Mouse (Mus musculus) spleen, postnatal 10 days (tissue): ENCODE results near the gene Gm47995.

Experiments
- DNase-seq, 2 experiments: peaks; one replicate each; pipeline ENCODE4 v3.0.0; 2021 to 2022; ENCODE audit warnings: low spot score in 2 of 2

The Gm47995 gene

DNA sequence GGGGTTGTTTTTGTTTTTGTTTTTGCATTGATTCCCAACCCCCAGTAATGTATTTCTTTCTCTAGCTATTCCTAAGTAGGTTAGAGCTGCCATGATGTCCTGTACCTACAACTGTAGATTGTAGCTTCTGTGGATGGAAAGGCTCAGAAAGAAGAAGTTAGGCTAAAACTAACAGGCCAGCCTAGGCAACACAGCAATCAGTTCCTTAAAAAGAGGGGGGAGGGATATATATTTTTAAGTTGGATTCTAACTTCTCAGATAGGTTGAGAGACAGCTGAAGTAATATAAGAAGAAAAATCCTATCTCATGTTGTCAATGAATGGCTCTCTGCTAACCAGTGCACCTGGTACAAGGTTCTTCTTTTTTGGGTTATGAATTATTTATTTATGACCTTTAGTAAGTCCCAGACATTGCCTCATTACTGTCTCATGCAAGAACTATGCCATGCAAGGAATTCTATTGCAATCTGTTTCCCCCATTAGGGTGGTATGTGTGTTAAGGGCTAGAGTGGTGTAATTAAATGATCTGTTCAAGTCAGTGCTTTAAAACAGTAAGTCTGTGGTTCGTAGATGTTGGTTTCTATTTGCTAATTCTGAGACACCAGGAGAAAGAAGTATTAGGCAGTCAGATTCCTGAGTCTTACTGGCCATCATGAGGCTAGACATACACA, 30.2 kb downstream of the Gm47995 start:
- DNase-seq = no peak

GRCm38 (mm10) chr1:151232346-151232745, 34.1 kb downstream of the Gm47995 start:
- DNase-seq = no peak

DNA sequence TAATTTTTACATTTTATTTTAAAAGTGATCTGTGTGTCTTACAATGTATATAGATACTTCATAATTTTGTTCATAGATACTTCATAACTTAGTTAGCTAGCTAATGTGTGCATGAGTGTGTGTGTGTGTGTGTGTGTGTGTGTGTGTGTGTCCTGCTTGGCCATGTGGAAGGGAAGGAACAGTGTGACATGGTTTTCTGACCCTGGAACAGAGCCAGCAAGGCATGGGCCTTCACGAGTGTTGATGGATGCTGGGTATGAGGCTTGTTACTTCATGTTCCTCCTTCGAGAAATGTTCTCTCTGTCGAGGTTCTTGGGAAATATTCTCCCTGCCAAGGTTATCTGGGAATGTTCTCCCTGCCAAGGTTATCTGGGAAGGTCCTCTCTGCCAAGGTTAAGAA, 35.5 kb downstream of the Gm47995 start:
- DNase-seq = no peak

DNA sequence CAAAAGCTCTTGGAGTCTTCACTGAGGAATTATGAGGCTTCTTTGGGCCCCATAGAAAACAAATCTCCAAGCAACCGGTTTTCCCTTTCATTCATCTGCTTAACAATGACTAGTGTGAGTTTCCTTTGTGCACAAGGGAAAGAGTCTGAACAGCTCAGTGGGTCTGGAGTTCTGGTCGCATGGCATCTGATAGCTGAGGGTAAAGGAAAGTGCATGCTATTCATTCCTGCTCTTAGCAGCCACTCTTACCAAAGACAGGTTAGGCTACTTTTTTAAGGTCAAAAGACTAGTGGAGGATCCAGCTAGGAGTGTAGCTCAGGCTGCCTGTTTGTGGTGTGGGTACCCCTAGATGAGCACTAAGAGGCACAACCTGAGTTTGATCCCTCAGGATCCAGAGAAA, 37.3 kb downstream of the Gm47995 start:
- no peak for DNase-seq

DNA sequence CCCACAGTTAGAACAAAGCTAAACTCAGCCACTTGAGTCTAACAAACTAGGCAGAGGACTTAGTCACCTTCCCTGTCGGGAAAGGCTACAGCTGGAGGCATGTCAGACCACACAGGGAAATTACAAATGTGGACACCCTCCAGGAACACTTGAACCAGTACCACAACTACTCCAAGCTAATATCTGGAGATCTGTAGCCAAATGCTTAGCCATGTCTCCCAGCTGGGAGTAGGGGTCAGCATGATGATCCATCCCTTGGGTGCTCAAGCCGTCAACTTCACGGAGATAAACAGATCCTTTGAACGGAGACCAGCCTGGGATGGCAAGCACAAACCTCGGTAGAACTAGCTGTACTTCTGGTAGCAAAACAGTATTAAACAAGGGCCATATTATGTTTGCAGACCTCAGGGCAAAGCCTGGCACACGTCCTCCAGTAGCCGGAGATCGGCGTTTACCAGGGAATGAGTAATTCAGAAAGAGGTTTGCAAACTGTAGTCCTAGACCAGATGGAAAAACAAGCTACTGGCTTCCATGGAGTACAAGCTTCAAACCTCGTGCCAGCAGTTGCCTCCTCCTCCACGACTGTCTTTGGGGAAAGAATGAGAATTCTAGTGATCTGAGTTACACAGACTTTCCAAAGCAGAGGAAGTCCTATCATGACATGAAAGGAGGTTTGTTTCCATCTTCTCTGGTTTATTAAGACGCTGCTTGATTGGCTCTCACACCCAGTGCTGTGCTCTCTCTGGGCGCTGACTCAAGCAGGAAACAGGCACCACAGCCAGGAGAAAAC, 38.1 kb downstream of the Gm47995 start:
- DNase-seq = no peak

- DNase-seq = no peak
Measured at GRCm38 (mm10) chr1:151237780-151238179, 39.5 kb downstream of the Gm47995 start.

- DNase-seq = no peak
Measured at GRCm38 (mm10) chr1:151243332-151243731, 45.1 kb downstream of the Gm47995 start.

GRCm38 (mm10) chr1:151244013-151244412, 45.8 kb downstream of the Gm47995 start:
- DNase-seq = no peak

- no peak for DNase-seq
Measured at GRCm38 (mm10) chr1:151244761-151245160, 46.5 kb downstream of the Gm47995 start.

DNA sequence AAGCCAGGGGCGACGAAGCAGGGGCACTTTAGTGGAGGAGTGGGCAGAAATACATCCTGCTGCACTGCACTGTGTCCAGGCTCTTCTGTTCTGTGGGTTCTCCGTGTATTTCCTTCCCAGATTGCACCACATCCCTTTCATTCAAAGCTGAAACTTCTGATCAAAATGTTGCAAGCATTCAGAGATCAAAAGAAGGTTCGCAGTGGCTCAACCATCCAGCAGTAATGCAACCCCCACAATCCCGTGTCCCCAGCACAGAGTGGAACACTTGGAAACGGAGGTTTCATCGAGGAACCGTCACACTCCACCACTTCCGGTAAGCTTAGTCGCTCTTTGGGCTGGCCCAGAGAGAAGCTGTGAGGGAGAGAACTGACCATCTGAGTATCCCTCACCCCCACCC, 46.9 kb downstream of the Gm47995 start:
- DNase-seq = no peak

DNA sequence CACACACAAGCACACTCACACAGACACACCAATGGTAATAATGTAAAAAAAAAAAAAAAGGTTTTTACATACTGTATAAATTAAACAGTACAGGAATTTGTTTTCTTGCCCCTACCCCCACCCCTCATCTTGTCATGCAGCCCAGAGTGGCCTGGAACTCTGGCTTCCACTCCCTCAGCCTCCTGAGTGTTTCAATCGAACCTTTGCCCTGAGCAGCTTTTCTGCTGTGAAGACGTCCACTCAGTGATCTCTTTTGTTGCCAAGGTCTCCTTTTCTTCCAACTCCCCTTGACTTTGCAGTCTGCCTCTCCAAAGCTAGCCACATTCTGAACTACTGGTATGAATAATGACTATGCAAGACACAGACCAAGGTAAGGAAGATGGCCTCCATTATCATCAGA, 47.6 kb downstream of the Gm47995 start:
- no peak for DNase-seq
